Mouse (Mus musculus) heart, postnatal 25 days (tissue): Measurements from ENCODE around the gene Nagk. TPM values are rescaled to one million over a fixed set of nuclear protein-coding genes. Genes with fewer than 3 reads are reported as not detected.
"Not testable (repeated sequence)": the region's sequence is repeated elsewhere in the genome, so short reads cannot be mapped to it uniquely, and the experiment has no call there.

Experiments used
- DNase-seq: peaks from one replicate; pipeline ENCODE4 v3.0.0; 2022; ENCODE audit warnings: low spot score
- intact Hi-C: fragments of 180-260 bp; cut with DNase I; formaldehyde crosslinking; loops from one replicate; pipeline ENCODE4 v1.15.1; 2025
- total RNA-seq, 2 experiments: library from RNA; stranded (reverse); gene quantifications; 2 replicates each; pipeline ENCODE4 v1.2.3; 2021

The Nagk gene
- total RNA-seq, 2 experiments from 2014 or later, result 16.7 to 18.0 TPM

DNA sequence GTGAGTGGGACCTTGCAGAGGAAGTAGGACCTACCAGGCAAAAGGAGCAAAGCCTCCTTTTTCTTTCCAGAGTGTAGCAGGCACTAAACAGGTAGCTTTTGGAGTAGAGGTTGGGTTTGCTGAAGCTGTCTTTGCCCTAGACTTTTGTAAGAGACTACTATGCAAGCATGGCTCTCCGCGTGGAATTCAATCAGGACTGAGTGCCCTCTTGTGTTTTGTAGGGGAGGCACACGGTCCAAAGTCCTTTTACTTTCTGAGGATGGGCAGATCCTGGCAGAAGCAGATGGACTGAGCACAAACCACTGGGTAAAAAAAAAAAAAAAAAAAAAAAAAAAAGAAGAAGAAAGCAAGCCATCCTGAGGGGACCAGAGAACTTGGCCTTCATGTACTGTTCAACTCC is 1.9 kb downstream of the Nagk start:
- intact Hi-C loops, result no loop called here

DNA sequence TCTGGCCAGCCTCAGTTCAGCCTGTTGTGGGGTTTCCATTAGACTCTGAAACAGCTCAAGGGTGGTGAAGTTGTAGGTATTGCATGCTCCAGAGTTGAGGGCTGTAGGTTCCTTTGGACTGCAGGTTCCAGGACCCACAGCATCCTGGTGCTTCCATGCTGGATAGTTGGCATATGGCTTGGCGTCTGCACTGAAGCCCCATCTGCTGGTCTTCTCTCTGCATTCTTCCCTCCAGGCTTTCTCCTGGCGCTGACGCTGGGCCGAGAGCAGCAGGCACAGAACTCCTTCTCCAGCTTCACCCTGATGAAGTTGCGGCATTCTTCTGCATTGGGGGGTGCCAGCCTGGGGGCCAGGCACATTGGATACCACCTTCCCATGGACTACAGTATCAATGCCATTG is 7.3 kb downstream of the Nagk start:
- intact Hi-C loops, result no loop called here
- no peak for DNase-seq

More for the DNA sequence above, 1.9 kb downstream of the Nagk start:
- DNase-seq, result no peak

DNA sequence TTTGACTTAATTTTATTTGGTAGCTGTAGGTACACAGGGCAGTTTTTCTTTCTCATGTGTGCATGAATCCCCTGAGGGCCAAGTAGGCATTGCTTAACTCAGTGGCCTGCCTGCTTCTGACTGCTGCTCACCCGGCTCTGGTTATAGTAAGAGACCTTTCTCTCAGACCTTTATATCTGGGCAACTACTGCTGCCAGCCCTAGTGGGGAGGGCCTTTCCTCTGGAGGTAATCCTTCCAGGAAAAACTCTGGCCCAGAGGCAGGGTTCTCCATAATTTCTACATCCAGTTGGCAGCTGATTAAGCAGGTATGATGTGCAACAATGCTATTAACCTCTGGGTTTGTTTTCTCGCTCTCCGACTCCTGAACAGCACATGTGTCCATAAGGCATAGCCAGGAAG is 8.1 kb downstream of the Nagk start:
- intact Hi-C loops, result no loop called here
- DNase-seq, result no peak

DNA sequence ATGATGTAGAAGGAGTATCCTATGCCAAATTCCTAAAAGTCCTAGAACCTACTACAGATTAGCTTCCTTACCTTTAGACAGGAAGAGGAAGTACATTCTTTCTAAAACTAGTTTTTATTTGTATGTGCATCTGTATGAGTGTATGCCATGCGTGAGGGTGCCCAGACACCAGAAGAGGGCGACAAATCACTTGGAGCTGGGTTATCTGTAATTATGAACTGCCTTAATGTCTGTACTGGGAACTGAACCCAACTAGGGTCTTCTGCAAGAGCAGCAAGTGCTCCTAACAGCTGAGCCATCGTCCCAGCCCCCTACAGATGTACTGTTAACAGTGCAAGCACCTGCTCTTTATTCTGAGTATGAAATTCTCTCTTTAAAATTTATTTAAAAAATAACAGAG is 21.0 kb downstream of the Nagk start:
- DNase-seq, result no peak
- intact Hi-C loops, result no loop called here

DNA sequence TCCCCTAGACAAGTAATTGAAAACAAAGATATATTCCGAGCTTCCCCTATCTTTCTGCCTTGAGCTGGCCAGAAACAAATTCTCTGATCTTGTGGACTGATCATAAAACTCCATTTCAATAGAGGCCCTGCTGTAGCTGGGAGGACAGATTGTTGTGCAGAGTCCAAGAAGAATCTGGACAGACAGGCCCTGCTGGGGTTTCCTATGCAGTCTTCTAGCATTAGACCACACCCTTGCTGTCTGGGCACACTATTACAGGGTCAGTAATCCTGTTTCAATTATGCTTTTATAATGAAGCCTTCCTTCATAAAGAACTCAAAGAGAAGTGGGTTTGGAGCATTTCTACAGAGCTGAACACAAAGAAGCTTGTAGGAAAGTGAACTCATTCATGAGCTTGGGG is 24.2 kb downstream of the Nagk start:
- intact Hi-C loops, result no loop called here
- DNase-seq, result no peak

DNA sequence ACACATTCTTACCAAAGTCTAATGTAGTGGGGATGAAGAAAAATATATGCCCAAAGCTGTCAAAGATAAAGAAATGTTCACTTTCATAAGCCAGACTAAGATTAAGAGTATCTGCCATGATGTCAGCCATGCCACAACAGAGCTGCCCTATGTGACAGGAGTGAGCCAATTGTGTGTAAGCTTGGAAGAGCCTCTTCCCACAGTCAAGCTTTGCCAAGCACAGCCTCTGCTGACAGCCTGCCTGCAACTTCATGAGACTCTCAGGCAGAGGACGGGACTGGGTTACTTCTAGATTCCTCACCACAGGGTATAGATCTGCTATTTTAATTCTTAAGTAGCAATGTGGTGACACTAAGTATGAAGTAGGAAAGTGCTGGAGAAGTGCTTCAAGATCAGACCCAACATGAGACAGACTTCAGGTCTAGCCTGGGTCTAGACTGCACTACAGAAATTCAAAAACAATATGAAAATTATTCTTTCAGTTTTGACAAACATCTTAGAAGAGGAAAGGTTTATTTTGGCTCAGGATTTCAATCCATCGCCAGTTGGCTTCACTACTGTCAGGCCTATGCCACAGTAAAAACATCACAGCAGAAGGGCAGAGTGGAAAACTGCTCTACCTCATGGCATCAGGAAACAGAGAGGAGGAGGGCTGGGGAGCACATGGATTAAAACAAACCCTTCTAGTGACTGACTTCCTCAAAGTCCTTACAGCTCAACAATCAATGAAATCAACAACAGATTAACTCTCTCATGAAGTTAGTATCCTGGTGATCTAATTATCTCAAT is 26.1 kb downstream of the Nagk start:
- no peak for DNase-seq
- intact Hi-C loops, result no loop called here

DNA sequence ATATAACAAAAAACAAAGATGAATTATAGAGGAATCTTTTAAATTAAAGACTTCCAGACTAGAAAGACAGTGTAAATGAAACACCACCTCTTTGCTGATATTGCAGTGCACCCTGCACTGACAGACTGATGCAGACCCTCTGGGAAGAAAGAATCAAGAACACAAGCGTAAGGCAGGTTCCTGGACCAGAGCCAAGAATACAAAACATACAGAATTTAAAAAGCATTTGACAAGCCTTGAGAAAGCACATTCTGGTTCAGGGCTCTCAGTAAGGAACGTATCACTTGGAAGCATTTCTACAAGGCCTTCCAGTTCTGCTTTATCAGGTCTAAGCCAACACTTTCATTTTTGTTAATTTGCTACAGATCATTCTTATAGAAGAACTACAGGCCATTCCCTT is 27.1 kb downstream of the Nagk start:
- intact Hi-C loops, result no loop called here
- no peak for DNase-seq

DNA sequence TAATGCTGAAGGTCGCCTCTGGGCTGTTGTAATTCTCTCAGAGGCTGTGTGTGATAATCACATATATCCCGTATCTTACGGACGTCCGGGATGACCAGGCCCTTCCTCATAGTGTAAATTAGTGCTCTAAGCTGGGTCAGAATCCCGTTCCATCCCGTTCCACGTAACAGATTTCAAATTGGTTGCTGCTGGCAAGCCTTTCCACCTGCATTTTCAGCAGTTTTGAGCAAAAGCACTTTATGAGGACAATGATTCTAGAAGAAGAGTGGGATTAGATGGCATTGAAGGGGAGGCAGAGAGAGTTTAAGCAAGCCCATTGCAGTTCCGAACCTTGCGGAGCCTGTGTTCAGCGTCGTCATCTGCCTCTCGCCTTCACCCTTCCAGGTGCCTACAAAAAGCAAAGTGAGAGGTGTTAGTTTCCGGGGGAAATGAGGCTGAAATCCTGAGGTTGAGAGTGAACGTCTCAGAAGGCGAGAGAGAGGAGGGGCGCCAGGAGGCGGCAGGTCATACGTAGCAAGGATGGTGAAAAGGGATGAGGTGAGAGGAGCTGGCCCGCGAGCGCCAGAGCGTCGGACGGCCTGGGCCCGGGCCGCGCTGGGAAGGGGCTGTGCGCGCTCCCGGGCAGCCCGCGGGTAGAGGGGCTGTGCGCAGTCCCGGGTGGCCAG is 36.3 kb downstream of the Nagk start:
- DNase-seq, result no peak
- intact Hi-C loops, result loop anchor here (5.0 kb wide), 1 partner anchor 36 kb away; the partner anchor contains the start of gene Zfp638

DNA sequence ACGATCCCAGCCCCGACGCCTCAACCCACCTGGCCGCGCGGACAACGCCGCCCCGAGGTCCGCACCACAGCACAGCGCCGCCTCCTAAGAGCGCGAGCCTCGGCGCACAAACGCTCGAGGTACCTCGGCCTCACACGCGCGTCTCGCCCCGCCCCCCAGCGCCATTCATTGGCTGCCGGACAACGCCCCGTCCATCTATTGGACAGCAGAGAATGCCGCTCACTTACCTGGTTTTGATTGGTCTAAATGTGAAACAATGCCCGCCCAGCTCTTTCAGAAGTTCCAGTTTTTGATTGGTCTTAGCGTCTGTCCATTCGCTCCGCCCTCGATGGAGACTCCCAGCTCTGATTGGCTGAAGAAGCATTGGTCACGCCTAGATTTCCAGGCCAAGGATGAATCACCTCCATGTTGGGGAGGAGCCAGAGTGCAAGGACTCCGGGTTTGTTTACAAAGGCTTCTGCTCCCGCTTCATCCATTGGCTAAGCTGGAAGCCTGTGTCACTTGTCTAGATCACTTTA is 36.9 kb downstream of the Nagk start, which contains the start of gene Paip2b:
Gene Paip2b, minus strand, starts transcription at position 136 of the 518 bp plus-strand sequence.
- DNase-seq, result peak; percentile 98
- intact Hi-C loops, result loop anchor here (5.0 kb wide), 1 partner anchor 36 kb away; the partner anchor contains the start of gene Zfp638

DNA sequence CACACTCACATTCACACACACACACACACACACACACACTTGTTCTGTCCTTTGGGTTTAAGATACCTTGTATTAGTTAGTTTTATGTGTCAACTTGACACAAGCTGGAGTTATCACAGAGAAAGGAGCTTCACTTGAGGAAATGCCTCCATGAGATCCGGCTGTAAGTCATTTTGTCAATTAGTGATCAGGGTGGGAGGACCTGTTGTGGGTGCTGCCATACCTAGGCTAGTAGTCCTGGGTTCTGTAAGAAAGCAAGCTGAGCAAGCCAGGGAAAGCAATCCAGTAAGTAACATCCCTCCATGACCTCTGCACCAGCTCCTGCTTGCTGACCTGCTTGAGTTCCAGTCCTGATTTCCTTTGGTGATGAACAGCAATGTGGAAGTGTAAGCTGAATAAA is 37.6 kb downstream of the Nagk start:
- DNase-seq, result not testable (repeated sequence)
- intact Hi-C loops, result loop anchor here (5.0 kb wide), 1 partner anchor 35 kb away; the partner anchor contains the start of gene Zfp638

DNA sequence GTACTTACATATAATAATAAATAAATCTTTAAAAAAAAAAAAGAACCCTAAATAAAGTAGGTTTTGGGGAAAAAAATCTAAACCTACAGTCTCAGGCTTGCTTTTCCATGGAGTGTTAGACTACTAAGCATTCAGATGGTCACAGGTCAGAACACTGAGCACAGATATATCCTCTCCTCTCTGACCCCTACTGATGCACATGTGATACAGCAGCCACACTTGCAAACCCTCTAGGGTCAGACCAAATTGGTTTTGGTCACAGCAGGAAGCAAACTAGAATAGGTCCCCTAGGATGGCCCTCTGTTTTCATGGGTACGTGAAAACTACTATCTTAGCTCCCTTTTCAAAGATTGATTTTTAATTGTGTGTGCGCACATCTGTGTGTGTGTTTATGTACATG is 42.0 kb downstream of the Nagk start:
- no peak for DNase-seq
- intact Hi-C loops, result no loop called here

DNA sequence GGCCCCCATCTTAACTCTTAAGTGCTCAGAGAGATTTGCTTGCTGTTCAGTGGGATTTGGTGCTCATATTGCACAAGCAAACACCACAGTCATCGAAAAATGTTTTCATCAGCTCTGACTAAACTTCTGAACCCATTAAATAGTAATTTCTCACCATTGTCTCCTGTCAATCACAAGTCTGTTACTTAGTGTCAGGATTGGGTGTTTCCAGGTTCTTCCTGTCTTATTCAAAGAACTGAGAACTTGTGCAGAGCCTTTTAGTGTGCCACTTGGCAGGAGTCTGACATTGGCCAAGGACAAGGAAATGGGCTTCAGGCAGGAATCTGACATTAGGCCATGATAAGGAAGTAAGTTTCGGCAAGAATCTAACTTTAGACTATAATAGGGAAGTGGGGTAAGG is 43.3 kb downstream of the Nagk start:
- intact Hi-C loops, result no loop called here
- DNase-seq, result no peak

DNA sequence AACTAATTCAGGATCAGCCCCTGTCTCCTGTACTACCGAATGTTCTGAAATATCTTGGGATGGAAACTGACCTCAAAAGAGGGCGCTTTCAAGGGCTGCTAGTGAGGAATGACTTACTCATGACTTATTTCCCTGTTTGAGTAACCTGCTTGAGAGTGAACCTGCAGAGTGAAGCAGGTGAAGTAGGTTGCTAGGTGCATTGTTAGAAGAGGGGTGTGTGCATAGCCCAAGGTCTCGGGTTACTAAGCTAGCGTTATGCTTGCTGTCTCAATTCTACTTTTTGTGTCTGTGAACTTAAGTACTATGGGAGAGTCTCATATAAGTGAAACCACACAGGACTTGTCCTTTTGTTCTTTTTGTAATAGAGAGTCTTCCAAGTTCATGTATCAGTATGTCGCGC is 45.3 kb downstream of the Nagk start:
- DNase-seq, result no peak
- intact Hi-C loops, result no loop called here

DNA sequence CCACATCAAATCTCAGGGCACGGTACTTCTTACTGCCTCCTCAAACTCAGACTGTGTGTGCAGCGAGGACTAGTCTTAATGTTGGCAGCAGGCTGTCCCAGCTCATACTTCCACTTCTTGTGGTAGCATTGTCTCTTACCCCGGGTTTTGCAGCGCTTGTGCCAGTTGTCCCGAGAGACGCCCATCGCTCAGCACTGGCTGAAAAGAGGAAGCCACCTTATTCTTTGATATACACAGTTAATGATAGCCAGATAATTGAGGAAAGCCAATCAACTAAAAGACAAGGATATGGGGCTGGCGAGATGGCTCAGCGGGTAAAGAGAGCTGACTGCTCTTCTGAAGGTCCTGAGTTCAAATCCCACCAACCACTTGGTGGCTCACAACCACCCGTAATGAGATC is 50.1 kb downstream of the Nagk start:
- intact Hi-C loops, result no loop called here
- DNase-seq, result no peak

DNA sequence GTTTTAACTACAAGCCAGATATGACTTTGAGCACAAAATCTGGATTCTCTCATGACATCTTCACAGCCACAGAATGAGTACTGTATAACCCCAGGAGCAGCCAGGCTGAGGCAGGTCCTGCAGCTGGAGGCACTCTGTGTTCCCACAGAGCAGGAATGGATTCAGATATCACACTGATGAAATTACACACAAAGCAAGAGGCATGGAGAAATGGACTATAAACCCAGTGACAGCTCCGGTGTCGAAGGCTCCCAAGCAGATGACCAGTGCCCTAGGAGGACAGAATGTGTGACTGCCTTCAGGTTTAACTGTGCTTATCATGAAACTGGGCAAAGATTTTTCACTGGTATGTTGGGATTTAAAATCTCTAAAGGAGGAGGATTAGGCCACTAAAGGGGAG is 51.4 kb downstream of the Nagk start:
- intact Hi-C loops, result no loop called here

DNA sequence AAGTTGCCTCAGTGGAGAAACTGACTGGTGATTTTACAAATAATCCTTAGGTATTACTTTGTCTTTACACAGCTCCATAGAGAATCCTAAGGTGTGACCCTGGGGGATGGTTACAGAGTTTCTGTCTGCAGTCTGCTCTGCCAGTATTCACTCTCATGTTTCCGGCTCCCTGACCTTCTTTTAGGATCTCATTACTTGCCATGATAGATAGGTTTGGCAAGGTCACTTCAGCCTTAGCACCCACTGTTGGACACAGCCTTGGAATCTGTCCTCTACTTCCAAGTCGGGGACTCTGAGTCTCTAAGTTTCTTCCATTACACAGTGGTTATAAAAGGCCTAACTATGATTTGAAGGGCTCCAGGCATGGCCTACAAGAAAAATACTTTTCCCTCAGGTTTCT is 54.7 kb downstream of the Nagk start:
- intact Hi-C loops, result no loop called here
- no peak for DNase-seq

More for the DNA sequence above, 51.4 kb downstream of the Nagk start:
- DNase-seq, result no peak

Other genes with a start within 250 kb of the Nagk start
- gene Stambp, start 222.3 kb upstream of the Nagk start, total RNA-seq, result 10 to 100 TPM in 1 of 2 experiments, 1 to 10 TPM in 1; 10.0 to 12.6 TPM
- not detected for gene Clec4f, start 138.8 kb upstream of the Nagk start, total RNA-seq
- gene Cd207, start 117.1 kb upstream of the Nagk start, total RNA-seq, result 1 to 10 TPM; 1.0 to 1.5 TPM
- gene Vax2, start 83.7 kb upstream of the Nagk start, total RNA-seq, result not detected
- not detected for gene Atp6v1b1, start 52.0 kb upstream of the Nagk start, total RNA-seq
- not detected for gene Ankrd53, start 32.3 kb upstream of the Nagk start, total RNA-seq
- 10 to 100 TPM; 85.4 to 99.8 TPM for gene Tex261, start 19.2 kb upstream of the Nagk start, total RNA-seq
- gene Paip2b, start 36.8 kb downstream of the Nagk start, total RNA-seq, result 10 to 100 TPM; 30.6 to 35.0 TPM
- gene Zfp638, start 72.1 kb downstream of the Nagk start, total RNA-seq, result 10 to 100 TPM; 51.2 to 56.2 TPM
- gene Dysf, start 213.6 kb downstream of the Nagk start, total RNA-seq, result 100 to 1,000 TPM; 111 to 119 TPM